Mouse (Mus musculus): ENCODE data around the gene Nxn. TPM values are rescaled to one million over a fixed set of nuclear protein-coding genes. Genes with fewer than 3 reads are reported as not detected.

Nxn gene
- polyA plus RNA-seq, 1 experiment from 2014 or later: 36.0 TPM

GRCm38 (mm10) chr11:76349833-76350232 is 49.1 kb downstream of the Nxn start:
- H3K27me3 ChIP-seq (ENCODE audit: control insufficient read depth, insufficient read depth, low read length): no peaks in the 10 kb centered on the region
- no peak overlapping the region for H3K4me3 ChIP-seq (replicated peaks; ENCODE audit: low read length)
- ATAC-seq (ENCODE audit: low FRiP score) (no peak), DNase-seq (ENCODE audit: low spot score) (no peak)
- H3K27ac ChIP-seq: peak overlapping the region; percentile 72
- H3K9ac ChIP-seq: no peak overlapping the region
- no peaks in the 10 kb centered on the region for H3K36me3 ChIP-seq (replicated peaks; ENCODE audit: control insufficient read depth, insufficient read depth)
- no peak overlapping the region for H3K4me2 ChIP-seq (replicated peaks)
- whole genome bisulfite sequencing: 40% methylated on average over 5 of the region's 5 CpGs
- H3K9me3 ChIP-seq (ENCODE audit: control insufficient read depth, low read length): no peaks in the 10 kb centered on the region
- peaks cover 44% of the 10 kb centered on the region for H3K4me1 ChIP-seq (replicated peaks; ENCODE audit: control insufficient read depth, insufficient read depth, low read length)

- 27% methylated on average over 4 of the region's 4 CpGs for WGBS
- Histone ChIP-seq H3K4me3 (replicated peaks; ENCODE audit: low read length) (no peak overlapping the region), H3K36me3 (replicated peaks; ENCODE audit: control insufficient read depth, insufficient read depth) (no peaks in the 10 kb centered on the region), H3K9me3 (ENCODE audit: control insufficient read depth, low read length) (no peaks in the 10 kb centered on the region), H3K27ac (no peak overlapping the region), H3K4me1 (replicated peaks; ENCODE audit: control insufficient read depth, insufficient read depth, low read length) (peaks cover 41% of the 10 kb centered on the region), H3K27me3 (ENCODE audit: control insufficient read depth, insufficient read depth, low read length) (no peaks in the 10 kb centered on the region), H3K4me2 (replicated peaks) (no peak overlapping the region), H3K9ac (no peak overlapping the region)
- DNase-seq (ENCODE audit: low spot score) (no peak), ATAC-seq (ENCODE audit: low FRiP score) (no peak)
These were observed 51.4 kb downstream of the Nxn start for GRCm38 (mm10) chr11:76347589-76347988.

GRCm38 (mm10) chr11:76343031-76343430 is 55.9 kb downstream of the Nxn start:
- H3K4me2 ChIP-seq (replicated peaks): no peak overlapping the region
- ATAC-seq (ENCODE audit: low FRiP score) (no peak), DNase-seq (ENCODE audit: low spot score) (no peak)
- H3K4me1 ChIP-seq (replicated peaks; ENCODE audit: control insufficient read depth, insufficient read depth, low read length): peaks cover 12% of the 10 kb centered on the region; the same call in 1 of the 2 replicates
- no peak overlapping the region for H3K27ac ChIP-seq
- H3K4me3 ChIP-seq (replicated peaks; ENCODE audit: low read length): no peak overlapping the region
- H3K9me3 ChIP-seq (ENCODE audit: control insufficient read depth, low read length): no peaks in the 10 kb centered on the region
- H3K36me3 ChIP-seq (replicated peaks; ENCODE audit: control insufficient read depth, insufficient read depth): no peaks in the 10 kb centered on the region
- H3K9ac ChIP-seq: no peak overlapping the region
- WGBS: 55% methylated on average over 9 of the region's 9 CpGs
- no peaks in the 10 kb centered on the region for H3K27me3 ChIP-seq (ENCODE audit: control insufficient read depth, insufficient read depth, low read length)

- no peaks in the 10 kb centered on the region for H3K36me3 ChIP-seq (replicated peaks; ENCODE audit: control insufficient read depth, insufficient read depth)
- ATAC-seq (ENCODE audit: low FRiP score) (no peak), DNase-seq (ENCODE audit: low spot score) (no peak)
- no peaks in the 10 kb centered on the region for H3K27me3 ChIP-seq (ENCODE audit: control insufficient read depth, insufficient read depth, low read length)
- H3K4me2 ChIP-seq (replicated peaks): no peak overlapping the region
- no peaks in the 10 kb centered on the region for H3K9me3 ChIP-seq (ENCODE audit: control insufficient read depth, low read length)
- peaks cover 16% of the 10 kb centered on the region; the same call in 1 of the 2 replicates for H3K4me1 ChIP-seq (replicated peaks; ENCODE audit: control insufficient read depth, insufficient read depth, low read length)
- no peak overlapping the region for H3K9ac ChIP-seq
- H3K4me3 ChIP-seq (replicated peaks; ENCODE audit: low read length): no peak overlapping the region
- 72% methylated on average over 14 of the region's 14 CpGs for WGBS
- no peak overlapping the region for H3K27ac ChIP-seq
These were observed 56.9 kb downstream of the Nxn start for GRCm38 (mm10) chr11:76341884-76342645.

- no peak overlapping the region for H3K4me3 ChIP-seq (replicated peaks; ENCODE audit: low read length)
- H3K4me1 ChIP-seq (replicated peaks; ENCODE audit: control insufficient read depth, insufficient read depth, low read length): peaks cover 16% of the 10 kb centered on the region; the same call in 1 of the 2 replicates
- no peak overlapping the region for H3K9ac ChIP-seq
- 50% methylated on average over 14 of the region's 14 CpGs for WGBS
- no peaks in the 10 kb centered on the region for H3K27me3 ChIP-seq (ENCODE audit: control insufficient read depth, insufficient read depth, low read length)
- ATAC-seq (ENCODE audit: low FRiP score) (no peak), DNase-seq (ENCODE audit: low spot score) (no peak)
- no peak overlapping the region for H3K4me2 ChIP-seq (replicated peaks)
- no peaks in the 10 kb centered on the region for H3K36me3 ChIP-seq (replicated peaks; ENCODE audit: control insufficient read depth, insufficient read depth)
- H3K9me3 ChIP-seq (ENCODE audit: control insufficient read depth, low read length): no peaks in the 10 kb centered on the region
- peak overlapping the region; percentile 43; the same call in 1 of the 2 replicates for H3K27ac ChIP-seq
These were observed 57.8 kb downstream of the Nxn start for GRCm38 (mm10) chr11:76341163-76341562.

- Histone ChIP-seq H3K27ac (no peak overlapping the region), H3K4me3 (replicated peaks; ENCODE audit: low read length) (no peak overlapping the region), H3K4me1 (replicated peaks; ENCODE audit: control insufficient read depth, insufficient read depth, low read length) (peaks cover 22% of the 10 kb centered on the region; the same call in 1 of the 2 replicates), H3K27me3 (ENCODE audit: control insufficient read depth, insufficient read depth, low read length) (no peaks in the 10 kb centered on the region), H3K4me2 (replicated peaks) (no peak overlapping the region), H3K9ac (no peak overlapping the region), H3K36me3 (replicated peaks; ENCODE audit: control insufficient read depth, insufficient read depth) (no peaks in the 10 kb centered on the region), H3K9me3 (ENCODE audit: control insufficient read depth, low read length) (no peaks in the 10 kb centered on the region)
- no peak for DNase-seq (ENCODE audit: low spot score)
- no peak for ATAC-seq (ENCODE audit: low FRiP score)
- 78% methylated on average over 5 of the region's 5 CpGs for whole genome bisulfite sequencing
These were observed 59.1 kb downstream of the Nxn start for GRCm38 (mm10) chr11:76339830-76340229.

- Histone ChIP-seq H3K9ac (no peak overlapping the region), H3K27ac (no peak overlapping the region), H3K4me1 (replicated peaks; ENCODE audit: control insufficient read depth, insufficient read depth, low read length) (peaks cover 24% of the 10 kb centered on the region; the same call in 1 of the 2 replicates), H3K4me3 (replicated peaks; ENCODE audit: low read length) (no peak overlapping the region), H3K27me3 (ENCODE audit: control insufficient read depth, insufficient read depth, low read length) (no peaks in the 10 kb centered on the region), H3K36me3 (replicated peaks; ENCODE audit: control insufficient read depth, insufficient read depth) (no peaks in the 10 kb centered on the region), H3K9me3 (ENCODE audit: control insufficient read depth, low read length) (no peaks in the 10 kb centered on the region), H3K4me2 (replicated peaks) (no peak overlapping the region)
- no peak for DNase-seq (ENCODE audit: low spot score)
- WGBS: 69% methylated on average over 11 of the region's 11 CpGs
- no peak for ATAC-seq (ENCODE audit: low FRiP score)
These were observed 59.8 kb downstream of the Nxn start for GRCm38 (mm10) chr11:76339141-76339540.

- Histone ChIP-seq H3K36me3 (replicated peaks; ENCODE audit: control insufficient read depth, insufficient read depth) (no peaks in the 10 kb centered on the region), H3K27me3 (ENCODE audit: control insufficient read depth, insufficient read depth, low read length) (no peaks in the 10 kb centered on the region), H3K9me3 (ENCODE audit: control insufficient read depth, low read length) (no peaks in the 10 kb centered on the region), H3K4me1 (replicated peaks; ENCODE audit: control insufficient read depth, insufficient read depth, low read length) (peaks cover 22% of the 10 kb centered on the region; the same call in 1 of the 2 replicates), H3K9ac (no peak overlapping the region), H3K27ac (no peak overlapping the region), H3K4me3 (replicated peaks; ENCODE audit: low read length) (no peak overlapping the region), H3K4me2 (replicated peaks) (no peak overlapping the region)
- no peak for ATAC-seq (ENCODE audit: low FRiP score)
- no peak for DNase-seq (ENCODE audit: low spot score)
- 82% methylated on average over 8 of the region's 8 CpGs for WGBS
These were observed 60.3 kb downstream of the Nxn start for GRCm38 (mm10) chr11:76338656-76339055.

- Histone ChIP-seq H3K27ac (no peak overlapping the region), H3K4me3 (replicated peaks; ENCODE audit: low read length) (no peak overlapping the region), H3K36me3 (replicated peaks; ENCODE audit: control insufficient read depth, insufficient read depth) (no peaks in the 10 kb centered on the region), H3K9ac (no peak overlapping the region), H3K9me3 (ENCODE audit: control insufficient read depth, low read length) (no peaks in the 10 kb centered on the region), H3K27me3 (ENCODE audit: control insufficient read depth, insufficient read depth, low read length) (no peaks in the 10 kb centered on the region), H3K4me1 (replicated peaks; ENCODE audit: control insufficient read depth, insufficient read depth, low read length) (peaks cover 14% of the 10 kb centered on the region; the same call in 1 of the 2 replicates), H3K4me2 (replicated peaks) (no peak overlapping the region)
- WGBS: 11% methylated on average over 7 of the region's 7 CpGs
- DNase-seq (ENCODE audit: low spot score) (no peak), ATAC-seq (ENCODE audit: low FRiP score) (no peak)
These were observed 61.2 kb downstream of the Nxn start for GRCm38 (mm10) chr11:76337764-76338163.
